Mouse (Mus musculus): ENCODE measurements around the gene Lclat1. TPM values are rescaled to one million over a fixed set of nuclear protein-coding genes. Genes with fewer than 3 reads are reported as not detected.
A peak's percentile ranks its signal among the peaks of the same experiment; 100 is the strongest.
"Not testable (repeated sequence)": the region's sequence is repeated elsewhere in the genome, so short reads cannot be mapped to it uniquely, and the experiment has no call there.

The Lclat1 gene
- polyA plus RNA-seq, 1 experiment from 2014 or later, result 11.4 TPM

- 7% methylated on average over 2 of the region's 2 CpGs for WGBS
- Histone ChIP-seq H3K4me3 (ENCODE audit: low read depth, low read length) (no peak overlapping the region), H3K9me3 (ENCODE audit: control insufficient read depth, low read length) (no peaks in the 10 kb centered on the region), H3K9ac (ENCODE audit: low read depth, low read length) (no peak overlapping the region), H3K27ac (ENCODE audit: low read depth, low read length) (peak overlapping the region; percentile 48), H3K4me1 (replicated peaks; ENCODE audit: control insufficient read depth, insufficient read depth, low read length) (peaks cover 16% of the 10 kb centered on the region), H3K27me3 (replicated peaks; ENCODE audit: control insufficient read depth, insufficient read depth, low read length) (peaks cover 2% of the 10 kb centered on the region; the same call in 1 of the 2 replicates), H3K36me3 (ENCODE audit: control insufficient read depth, insufficient read depth, low read length) (no peaks in the 10 kb centered on the region), H3K4me2 (peak overlapping the region; percentile 44)
- ATAC-seq (replicated peaks; ENCODE audit: low FRiP score) (peak; percentile 88), DNase-seq (ENCODE audit: low spot score) (no peak)
These were observed 34.7 kb downstream of the Lclat1 start for GRCm38 (mm10) chr17:73142445-73142844.

GRCm38 (mm10) chr17:73145426-73145825 lies 37.6 kb downstream of the Lclat1 start:
- 83% methylated on average over 2 of the region's 2 CpGs for WGBS
- H3K9me3 ChIP-seq (ENCODE audit: control insufficient read depth, low read length), result no peaks in the 10 kb centered on the region
- H3K9ac ChIP-seq (ENCODE audit: low read depth, low read length), result no peak overlapping the region
- DNase-seq (ENCODE audit: low spot score), result no peak
- no peak overlapping the region for H3K4me3 ChIP-seq (ENCODE audit: low read depth, low read length)
- no peak overlapping the region for H3K27ac ChIP-seq (ENCODE audit: low read depth, low read length)
- H3K27me3 ChIP-seq (replicated peaks; ENCODE audit: control insufficient read depth, insufficient read depth, low read length), result peaks cover 2% of the 10 kb centered on the region; the same call in 1 of the 2 replicates
- H3K4me1 ChIP-seq (replicated peaks; ENCODE audit: control insufficient read depth, insufficient read depth, low read length), result peaks cover 12% of the 10 kb centered on the region
- H3K4me2 ChIP-seq, result no peak overlapping the region
- ATAC-seq (replicated peaks; ENCODE audit: low FRiP score), result no peak
- H3K36me3 ChIP-seq (ENCODE audit: control insufficient read depth, insufficient read depth, low read length), result no peaks in the 10 kb centered on the region

GRCm38 (mm10) chr17:73148607-73149006 lies 40.8 kb downstream of the Lclat1 start:
- Histone ChIP-seq H3K9ac (ENCODE audit: low read depth, low read length) (no peak overlapping the region), H3K36me3 (ENCODE audit: control insufficient read depth, insufficient read depth, low read length) (no peaks in the 10 kb centered on the region), H3K4me3 (ENCODE audit: low read depth, low read length) (no peak overlapping the region), H3K4me1 (replicated peaks; ENCODE audit: control insufficient read depth, insufficient read depth, low read length) (no peaks in the 10 kb centered on the region), H3K4me2 (no peak overlapping the region), H3K9me3 (ENCODE audit: control insufficient read depth, low read length) (no peaks in the 10 kb centered on the region), H3K27me3 (replicated peaks; ENCODE audit: control insufficient read depth, insufficient read depth, low read length) (peaks cover 2% of the 10 kb centered on the region; the same call in 1 of the 2 replicates), H3K27ac (ENCODE audit: low read depth, low read length) (no peak overlapping the region)
- DNase-seq (ENCODE audit: low spot score) (no peak), ATAC-seq (replicated peaks; ENCODE audit: low FRiP score) (no peak)
- WGBS, result 82% methylated on average over 2 of the region's 2 CpGs

- ATAC-seq (replicated peaks; ENCODE audit: low FRiP score); DNase-seq (ENCODE audit: low spot score); H3K27me3 ChIP-seq (replicated peaks; ENCODE audit: control insufficient read depth, insufficient read depth, low read length); H3K4me3 ChIP-seq (ENCODE audit: low read depth, low read length); H3K9ac ChIP-seq (ENCODE audit: low read depth, low read length); H3K36me3 ChIP-seq (ENCODE audit: control insufficient read depth, insufficient read depth, low read length); H3K4me2 ChIP-seq; H3K27ac ChIP-seq (ENCODE audit: low read depth, low read length); H3K4me1 ChIP-seq (replicated peaks; ENCODE audit: control insufficient read depth, insufficient read depth, low read length); H3K9me3 ChIP-seq (ENCODE audit: control insufficient read depth, low read length): not testable (repeated sequence)
- 73% methylated on average over 3 of the region's 3 CpGs for WGBS
These were observed 45.2 kb downstream of the Lclat1 start for GRCm38 (mm10) chr17:73152790-73153525.

GRCm38 (mm10) chr17:73153672-73154071 lies 45.9 kb downstream of the Lclat1 start:
- Histone ChIP-seq H3K27ac (ENCODE audit: low read depth, low read length) (no peak overlapping the region), H3K4me1 (replicated peaks; ENCODE audit: control insufficient read depth, insufficient read depth, low read length) (no peaks in the 10 kb centered on the region), H3K4me3 (ENCODE audit: low read depth, low read length) (no peak overlapping the region), H3K9ac (ENCODE audit: low read depth, low read length) (no peak overlapping the region), H3K27me3 (replicated peaks; ENCODE audit: control insufficient read depth, insufficient read depth, low read length) (no peaks in the 10 kb centered on the region), H3K9me3 (ENCODE audit: control insufficient read depth, low read length) (no peaks in the 10 kb centered on the region), H3K4me2 (no peak overlapping the region), H3K36me3 (ENCODE audit: control insufficient read depth, insufficient read depth, low read length) (no peaks in the 10 kb centered on the region)
- WGBS, result 81% methylated on average over 2 of the region's 2 CpGs
- no peak for DNase-seq (ENCODE audit: low spot score)
- ATAC-seq (replicated peaks; ENCODE audit: low FRiP score), result no peak

GRCm38 (mm10) chr17:73156606-73157005 lies 48.8 kb downstream of the Lclat1 start:
- no peaks in the 10 kb centered on the region for H3K27me3 ChIP-seq (replicated peaks; ENCODE audit: control insufficient read depth, insufficient read depth, low read length)
- WGBS, result 88% methylated on average over 1 of the region's 1 CpGs
- H3K9ac ChIP-seq (ENCODE audit: low read depth, low read length), result no peak overlapping the region
- H3K9me3 ChIP-seq (ENCODE audit: control insufficient read depth, low read length), result no peaks in the 10 kb centered on the region
- no peak overlapping the region for H3K27ac ChIP-seq (ENCODE audit: low read depth, low read length)
- H3K4me2 ChIP-seq, result no peak overlapping the region
- no peaks in the 10 kb centered on the region for H3K36me3 ChIP-seq (ENCODE audit: control insufficient read depth, insufficient read depth, low read length)
- no peak overlapping the region for H3K4me3 ChIP-seq (ENCODE audit: low read depth, low read length)
- H3K4me1 ChIP-seq (replicated peaks; ENCODE audit: control insufficient read depth, insufficient read depth, low read length), result no peaks in the 10 kb centered on the region
- DNase-seq (ENCODE audit: low spot score) (no peak), ATAC-seq (replicated peaks; ENCODE audit: low FRiP score) (no peak)

GRCm38 (mm10) chr17:73161795-73162194 lies 54.0 kb downstream of the Lclat1 start:
- DNase-seq (ENCODE audit: low spot score), result no peak
- WGBS, result 49% methylated on average over 6 of the region's 6 CpGs
- Histone ChIP-seq H3K4me1 (replicated peaks; ENCODE audit: control insufficient read depth, insufficient read depth, low read length) (no peaks in the 10 kb centered on the region), H3K27ac (ENCODE audit: low read depth, low read length) (no peak overlapping the region), H3K36me3 (ENCODE audit: control insufficient read depth, insufficient read depth, low read length) (peaks cover 3% of the 10 kb centered on the region; the same call in 1 of the 2 replicates), H3K9me3 (ENCODE audit: control insufficient read depth, low read length) (no peaks in the 10 kb centered on the region), H3K4me3 (ENCODE audit: low read depth, low read length) (no peak overlapping the region), H3K9ac (ENCODE audit: low read depth, low read length) (no peak overlapping the region), H3K4me2 (no peak overlapping the region), H3K27me3 (replicated peaks; ENCODE audit: control insufficient read depth, insufficient read depth, low read length) (no peaks in the 10 kb centered on the region)
- ATAC-seq (replicated peaks; ENCODE audit: low FRiP score), result no peak

- Histone ChIP-seq H3K27ac (ENCODE audit: low read depth, low read length) (no peak overlapping the region), H3K9me3 (ENCODE audit: control insufficient read depth, low read length) (no peaks in the 10 kb centered on the region), H3K4me2 (no peak overlapping the region), H3K9ac (ENCODE audit: low read depth, low read length) (no peak overlapping the region), H3K36me3 (ENCODE audit: control insufficient read depth, insufficient read depth, low read length) (peaks cover 3% of the 10 kb centered on the region; the same call in 1 of the 2 replicates), H3K27me3 (replicated peaks; ENCODE audit: control insufficient read depth, insufficient read depth, low read length) (no peaks in the 10 kb centered on the region), H3K4me1 (replicated peaks; ENCODE audit: control insufficient read depth, insufficient read depth, low read length) (no peaks in the 10 kb centered on the region), H3K4me3 (ENCODE audit: low read depth, low read length) (no peak overlapping the region)
- no peak for DNase-seq (ENCODE audit: low spot score)
- no peak for ATAC-seq (replicated peaks; ENCODE audit: low FRiP score)
- WGBS, result 84% methylated on average over 15 of the region's 15 CpGs
These were observed 54.8 kb downstream of the Lclat1 start for GRCm38 (mm10) chr17:73162445-73163208.
